Mouse (Mus musculus) liver, adult 2 months (tissue): ENCODE measurements around the gene Apoc3.
A peak's percentile ranks its signal among the peaks of the same experiment; 100 is the strongest.

Source experiments
- CTCF ChIP-seq: fragments of 200-500 bp; IDR thresholded peaks from 2 replicates; pipeline ENCODE4 v1.5.1; 2011; ENCODE audit warnings: low read depth, low read length, control low read depth
- POLR2A ChIP-seq: fragments of 200-500 bp; IDR thresholded peaks from 2 replicates; pipeline ENCODE4 v1.6.1; 2011; ENCODE audit warnings: low read length, control low read depth; ENCODE audit not compliant: insufficient read depth; ENCODE audit errors: extremely low read depth

DNA sequence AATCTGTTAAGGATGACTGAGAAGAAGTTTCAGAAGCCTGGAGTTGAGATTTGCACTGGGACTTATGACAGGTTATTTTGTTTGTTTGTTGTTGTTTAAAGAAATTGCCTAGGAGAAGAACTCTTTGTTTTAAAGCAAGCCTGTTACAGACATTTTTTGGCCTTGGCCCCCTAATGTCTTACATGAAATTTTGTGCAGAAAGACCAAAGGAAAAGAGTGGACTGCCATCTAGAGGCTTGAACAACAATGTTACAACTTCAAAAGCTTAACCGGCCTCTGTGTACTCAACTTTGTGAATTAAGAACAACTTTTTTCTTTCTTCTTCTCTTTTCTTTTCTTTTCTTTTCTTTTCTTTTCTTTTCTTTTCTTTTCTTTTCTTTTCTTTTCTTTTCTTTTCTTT is 43.8 kb downstream of the Apoc3 start:
- TF ChIP-seq CTCF (peak; percentile 13; the same call in 1 of the 2 replicates), POLR2A (no peak)
